Mouse (Mus musculus): ENCODE data around the gene Brd2. TPM values are rescaled to one million over a fixed set of nuclear protein-coding genes. Genes with fewer than 3 reads are reported as not detected.

Gene Brd2
- polyA plus RNA-seq, 1 experiment: 188 TPM

GRCm38 (mm10) chr17:34088124-34088523, 34.3 kb downstream of the Brd2 start:
- WGBS: 72% methylated on average over 11 of the region's 11 CpGs
- H3K27ac ChIP-seq (ENCODE audit: insufficient read depth, low read length): no peak overlapping the region
- no peaks in the 10 kb centered on the region for H3K4me1 ChIP-seq (ENCODE audit: control insufficient read depth, insufficient read depth, low read length)
- TF ChIP-seq CTCF (IDR thresholded peaks at IDR 0.05; ENCODE audit: borderline replicate concordance, insufficient read depth, low read depth, low read length): no peak
- TF ChIP-seq POLR2A (IDR thresholded peaks at IDR 0.05; ENCODE audit: borderline replicate concordance, insufficient read depth, low read length): no peak
- DNase-seq: no peak
- no peaks in the 10 kb centered on the region for H3K27me3 ChIP-seq (ENCODE audit: control insufficient read depth, insufficient read depth, low read length)
- H3K4me3 ChIP-seq (replicated peaks; ENCODE audit: insufficient read depth, low read depth, low read length): no peak overlapping the region

GRCm38 (mm10) chr17:34087386-34087785, 35.0 kb downstream of the Brd2 start:
- no peak overlapping the region for H3K27ac ChIP-seq (ENCODE audit: insufficient read depth, low read length)
- no peak overlapping the region for H3K4me3 ChIP-seq (replicated peaks; ENCODE audit: insufficient read depth, low read depth, low read length)
- H3K27me3 ChIP-seq (ENCODE audit: control insufficient read depth, insufficient read depth, low read length): no peaks in the 10 kb centered on the region
- H3K4me1 ChIP-seq (ENCODE audit: control insufficient read depth, insufficient read depth, low read length): no peaks in the 10 kb centered on the region
- 28% methylated on average over 2 of the region's 2 CpGs for WGBS
- DNase-seq: no peak
- TF ChIP-seq POLR2A (IDR thresholded peaks at IDR 0.05; ENCODE audit: borderline replicate concordance, insufficient read depth, low read length) (no peak), CTCF (IDR thresholded peaks at IDR 0.05; ENCODE audit: borderline replicate concordance, insufficient read depth, low read depth, low read length) (no peak)

GRCm38 (mm10) chr17:34083104-34083503, 39.3 kb downstream of the Brd2 start:
- H3K4me3 ChIP-seq (replicated peaks; ENCODE audit: insufficient read depth, low read depth, low read length): no peak overlapping the region

GRCm38 (mm10) chr17:34079621-34080020, 42.8 kb downstream of the Brd2 start:
- TF ChIP-seq POLR2A (IDR thresholded peaks at IDR 0.05; ENCODE audit: borderline replicate concordance, insufficient read depth, low read length) (no peak), CTCF (IDR thresholded peaks at IDR 0.05; ENCODE audit: borderline replicate concordance, insufficient read depth, low read depth, low read length) (no peak)
- 5% methylated on average over 5 of the region's 5 CpGs for WGBS
- no peak overlapping the region for H3K27ac ChIP-seq (ENCODE audit: insufficient read depth, low read length)
- no peak overlapping the region for H3K4me3 ChIP-seq (replicated peaks; ENCODE audit: insufficient read depth, low read depth, low read length)
- no peaks in the 10 kb centered on the region for H3K27me3 ChIP-seq (ENCODE audit: control insufficient read depth, insufficient read depth, low read length)
- peak in 1 of 2 experiments; percentile 45 for DNase-seq
- H3K4me1 ChIP-seq (ENCODE audit: control insufficient read depth, insufficient read depth, low read length): no peaks in the 10 kb centered on the region

More at GRCm38 (mm10) chr17:34083104-34083503, 39.3 kb downstream of the Brd2 start:
- Histone ChIP-seq H3K27ac (ENCODE audit: insufficient read depth, low read length) (no peak overlapping the region), H3K27me3 (ENCODE audit: control insufficient read depth, insufficient read depth, low read length) (no peaks in the 10 kb centered on the region), H3K4me1 (ENCODE audit: control insufficient read depth, insufficient read depth, low read length) (no peaks in the 10 kb centered on the region)
- no peak for DNase-seq
- TF ChIP-seq POLR2A (IDR thresholded peaks at IDR 0.05; ENCODE audit: borderline replicate concordance, insufficient read depth, low read length) (no peak), CTCF (IDR thresholded peaks at IDR 0.05; ENCODE audit: borderline replicate concordance, insufficient read depth, low read depth, low read length) (no peak)
- 6% methylated on average over 8 of the region's 8 CpGs for WGBS

GRCm38 (mm10) chr17:34079002-34079401, 43.4 kb downstream of the Brd2 start:
- H3K4me1 ChIP-seq (ENCODE audit: control insufficient read depth, insufficient read depth, low read length): no peaks in the 10 kb centered on the region
- no peak overlapping the region for H3K4me3 ChIP-seq (replicated peaks; ENCODE audit: insufficient read depth, low read depth, low read length)
- DNase-seq: no peak
- no peaks in the 10 kb centered on the region for H3K27me3 ChIP-seq (ENCODE audit: control insufficient read depth, insufficient read depth, low read length)
- TF ChIP-seq CTCF (IDR thresholded peaks at IDR 0.05; ENCODE audit: borderline replicate concordance, insufficient read depth, low read depth, low read length) (no peak), POLR2A (IDR thresholded peaks at IDR 0.05; ENCODE audit: borderline replicate concordance, insufficient read depth, low read length) (no peak)
- 85% methylated on average over 11 of the region's 11 CpGs for WGBS
- H3K27ac ChIP-seq (ENCODE audit: insufficient read depth, low read length): no peak overlapping the region

- Histone ChIP-seq H3K27ac (ENCODE audit: insufficient read depth, low read length) (no peak overlapping the region), H3K4me1 (ENCODE audit: control insufficient read depth, insufficient read depth, low read length) (no peaks in the 10 kb centered on the region), H3K27me3 (ENCODE audit: control insufficient read depth, insufficient read depth, low read length) (no peaks in the 10 kb centered on the region), H3K4me3 (replicated peaks; ENCODE audit: insufficient read depth, low read depth, low read length) (no peak overlapping the region)
- DNase-seq: no peak
- WGBS: 59% methylated on average over 4 of the region's 4 CpGs
- TF ChIP-seq CTCF (IDR thresholded peaks at IDR 0.05; ENCODE audit: borderline replicate concordance, insufficient read depth, low read depth, low read length): no peak
- TF ChIP-seq POLR2A (IDR thresholded peaks at IDR 0.05; ENCODE audit: borderline replicate concordance, insufficient read depth, low read length): no peak
Measured at GRCm38 (mm10) chr17:34078148-34078547, 44.3 kb downstream of the Brd2 start.

GRCm38 (mm10) chr17:34077549-34077948, 44.9 kb downstream of the Brd2 start:
- Histone ChIP-seq H3K27me3 (ENCODE audit: control insufficient read depth, insufficient read depth, low read length) (no peaks in the 10 kb centered on the region), H3K4me1 (ENCODE audit: control insufficient read depth, insufficient read depth, low read length) (no peaks in the 10 kb centered on the region), H3K4me3 (replicated peaks; ENCODE audit: insufficient read depth, low read depth, low read length) (no peak overlapping the region), H3K27ac (ENCODE audit: insufficient read depth, low read length) (no peak overlapping the region)
- WGBS: under 1% methylated on average over 9 of the region's 9 CpGs
- peak; percentile 45 to 49 for DNase-seq
- TF ChIP-seq CTCF (IDR thresholded peaks at IDR 0.05; ENCODE audit: borderline replicate concordance, insufficient read depth, low read depth, low read length) (peak; percentile 53; the same call in 1 of the 2 replicates), POLR2A (IDR thresholded peaks at IDR 0.05; ENCODE audit: borderline replicate concordance, insufficient read depth, low read length) (no peak)

GRCm38 (mm10) chr17:34075271-34075670, 47.2 kb downstream of the Brd2 start:
- Histone ChIP-seq H3K27ac (ENCODE audit: insufficient read depth, low read length) (no peak overlapping the region), H3K27me3 (ENCODE audit: control insufficient read depth, insufficient read depth, low read length) (no peaks in the 10 kb centered on the region), H3K4me3 (replicated peaks; ENCODE audit: insufficient read depth, low read depth, low read length) (no peak overlapping the region), H3K4me1 (ENCODE audit: control insufficient read depth, insufficient read depth, low read length) (no peaks in the 10 kb centered on the region)
- peak; percentile 38 to 60 for DNase-seq
- WGBS: 35% methylated on average over 7 of the region's 7 CpGs
- TF ChIP-seq POLR2A (IDR thresholded peaks at IDR 0.05; ENCODE audit: borderline replicate concordance, insufficient read depth, low read length): no peak
- no peak; the same call in 1 of the 2 replicates for TF ChIP-seq CTCF (IDR thresholded peaks at IDR 0.05; ENCODE audit: borderline replicate concordance, insufficient read depth, low read depth, low read length)
